Mouse (Mus musculus): Measurements from ENCODE around the gene Sds. TPM values are rescaled to one million over a fixed set of nuclear protein-coding genes. Genes with fewer than 3 reads are reported as not detected.
"Not testable (repeated sequence)": the region's sequence is repeated elsewhere in the genome, so short reads cannot be mapped to it uniquely, and the experiment has no call there.

The Sds gene
- total RNA-seq, 2 experiments from 2014 or later, result not detected

DNA sequence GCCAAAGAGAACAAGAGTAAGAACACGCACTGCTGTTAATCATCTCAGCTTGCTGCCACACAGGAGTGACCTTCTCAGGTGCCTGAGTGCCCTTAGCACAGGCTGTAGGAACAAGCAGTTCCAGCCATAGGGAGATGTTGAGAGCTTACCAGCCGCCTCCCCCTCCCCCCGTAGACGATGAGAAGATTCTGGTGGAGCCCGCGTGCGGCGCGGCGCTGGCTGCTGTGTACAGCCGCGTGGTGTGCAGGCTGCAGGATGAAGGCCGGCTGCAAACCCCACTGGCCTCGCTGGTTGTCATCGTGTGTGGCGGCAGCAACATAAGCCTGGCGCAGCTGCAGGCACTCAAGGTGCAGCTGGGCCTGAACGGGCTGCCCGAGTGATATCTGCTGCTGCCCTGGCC is 7.1 kb downstream of the Sds start:
- no peak for ATAC-seq (replicated peaks; ENCODE audit: poor library complexity, severe bottlenecking)

DNA sequence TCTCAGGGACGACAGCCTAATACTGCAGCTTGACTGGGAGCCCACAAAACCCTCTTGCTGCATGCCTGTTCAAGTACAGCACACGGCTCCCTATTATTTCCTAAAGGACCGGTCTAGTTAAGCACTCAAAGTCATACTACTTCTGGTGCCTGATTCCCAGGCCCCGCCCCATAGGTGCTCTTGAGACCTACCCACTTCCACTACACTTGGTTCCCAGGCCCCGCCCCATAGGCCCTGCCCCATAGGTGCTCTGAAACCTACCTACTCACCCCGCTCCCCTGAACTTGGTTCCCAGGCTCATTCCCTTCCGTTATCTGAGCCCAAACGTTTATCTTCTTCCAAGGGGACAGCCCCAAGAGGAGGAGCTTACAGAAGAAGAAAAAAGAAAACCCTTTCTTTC is 11.5 kb downstream of the Sds start:
- no peak for ATAC-seq (replicated peaks; ENCODE audit: poor library complexity, severe bottlenecking)

DNA sequence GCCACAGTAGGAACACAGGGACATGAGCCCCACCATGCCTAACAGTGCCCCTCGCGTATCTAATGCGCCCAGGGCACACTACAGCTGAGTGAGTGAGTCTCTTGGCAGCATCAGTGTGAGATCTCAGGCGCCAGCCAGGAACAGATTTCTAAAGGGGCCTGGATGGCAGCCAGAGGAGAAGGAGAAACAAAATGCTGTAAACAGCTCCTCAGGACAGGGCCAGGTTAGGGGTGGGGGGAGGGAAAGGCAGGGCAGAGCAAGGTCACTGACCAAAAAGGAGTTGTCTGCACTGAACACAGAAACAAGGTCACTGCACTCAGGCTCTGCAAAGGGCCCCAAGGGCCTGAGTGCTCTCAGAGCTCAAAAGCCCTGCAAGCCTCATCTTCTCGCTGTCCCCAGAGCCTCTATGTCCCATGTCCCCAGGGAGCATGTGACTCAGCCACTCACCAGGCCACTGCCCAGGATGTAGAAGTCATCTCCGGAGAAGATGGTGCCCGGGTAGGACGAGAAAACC is 14.4 kb downstream of the Sds start:
- ATAC-seq (replicated peaks; ENCODE audit: poor library complexity, severe bottlenecking), result no peak

DNA sequence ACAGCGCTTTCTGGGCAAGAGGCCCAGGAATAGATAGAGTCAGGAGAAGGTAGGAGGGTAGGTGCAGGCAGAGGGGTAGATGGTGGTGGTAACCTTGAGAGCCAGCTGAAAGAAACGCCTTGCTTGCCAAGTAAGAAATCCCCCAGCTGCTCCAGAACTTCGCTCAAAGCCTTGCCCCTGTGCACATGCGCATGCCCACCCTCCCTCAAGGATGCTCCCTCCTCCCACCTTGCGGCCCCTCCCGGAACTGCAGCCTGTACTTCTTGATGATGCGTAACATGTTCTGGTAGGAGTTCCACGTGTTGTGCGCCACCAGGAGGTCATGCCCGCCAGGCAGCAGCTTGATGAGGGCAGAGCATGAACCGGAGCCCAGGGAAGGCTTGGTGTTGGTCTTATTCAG is 16.1 kb downstream of the Sds start:
- ATAC-seq (replicated peaks; ENCODE audit: poor library complexity, severe bottlenecking), result no peak

DNA sequence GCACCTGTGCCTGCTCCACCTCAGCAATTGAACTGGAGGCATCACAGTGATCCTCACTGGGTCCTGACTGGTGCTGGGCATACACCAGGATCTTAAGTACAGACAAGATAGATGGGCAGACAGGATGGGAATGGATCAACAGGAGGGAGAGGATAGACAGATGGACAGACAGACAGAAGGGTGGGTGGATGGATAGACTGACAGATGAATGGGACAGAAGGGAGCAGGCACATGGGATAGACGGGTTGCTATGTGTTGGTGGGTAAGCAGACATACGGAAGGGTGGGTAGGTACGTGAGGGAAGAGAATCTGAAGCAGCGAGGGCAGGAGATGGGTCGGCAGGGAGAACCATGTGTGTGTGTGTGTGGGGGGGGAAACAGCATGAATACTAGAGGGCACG is 17.1 kb downstream of the Sds start:
- ATAC-seq (replicated peaks; ENCODE audit: poor library complexity, severe bottlenecking), result no peak

DNA sequence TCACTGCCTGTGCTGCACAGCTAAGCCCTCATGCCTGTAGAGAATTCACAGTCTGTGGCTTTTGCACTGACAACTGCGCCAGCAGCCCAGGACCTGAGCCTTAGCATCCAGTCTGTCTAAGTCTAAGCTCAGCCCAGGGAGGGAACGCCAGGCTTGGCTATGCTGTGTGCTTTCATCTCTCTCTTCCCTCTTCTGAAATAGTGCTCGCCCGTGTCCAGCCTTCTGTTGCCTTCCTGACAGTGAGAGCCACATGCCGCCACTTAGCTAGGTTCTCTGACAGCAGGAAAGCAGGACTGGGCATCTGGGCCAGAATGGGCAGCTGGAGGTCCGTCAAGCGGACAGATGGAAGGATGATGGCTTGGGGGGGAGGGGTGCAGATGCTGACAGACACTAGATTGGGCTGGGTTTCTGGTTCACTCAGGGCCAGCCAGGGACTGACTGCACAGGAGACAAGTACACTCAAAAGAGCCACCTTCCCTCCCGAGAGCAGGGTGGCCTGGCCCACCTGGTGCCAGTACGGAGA is 17.6 kb downstream of the Sds start:
- ATAC-seq (replicated peaks; ENCODE audit: poor library complexity, severe bottlenecking), result no peak

DNA sequence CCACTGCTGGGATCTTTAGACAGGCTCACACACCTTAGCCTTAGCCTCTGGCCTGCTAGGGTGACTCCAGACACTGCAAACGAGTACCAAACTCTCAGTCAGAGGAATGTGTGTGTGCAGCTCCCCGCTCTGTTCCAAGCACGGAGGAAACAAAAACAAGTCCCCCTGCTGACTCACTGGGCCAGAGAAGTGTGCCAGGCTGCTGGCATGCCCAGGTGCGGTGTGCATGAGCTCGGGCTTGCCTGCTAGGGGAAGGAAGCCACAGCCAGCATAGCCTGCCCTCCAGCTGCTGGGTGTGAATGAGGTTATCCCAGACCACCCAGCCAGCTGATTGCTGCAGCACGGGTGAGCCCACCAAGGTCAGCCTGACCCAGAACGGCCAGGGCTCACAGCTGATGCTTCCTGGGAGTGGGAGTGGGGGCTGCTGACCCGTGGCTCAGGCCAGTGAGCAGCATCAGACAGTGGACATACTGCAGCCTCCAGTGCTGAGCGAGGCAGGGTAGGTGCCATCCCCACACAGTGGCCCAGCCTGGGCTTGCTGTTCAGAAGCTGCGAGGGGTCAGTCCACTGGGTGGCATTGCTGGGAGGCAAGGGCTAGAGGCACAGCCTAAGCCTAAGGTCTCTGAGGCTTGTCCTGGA is 18.9 kb downstream of the Sds start:
- ATAC-seq (replicated peaks; ENCODE audit: poor library complexity, severe bottlenecking), result no peak

DNA sequence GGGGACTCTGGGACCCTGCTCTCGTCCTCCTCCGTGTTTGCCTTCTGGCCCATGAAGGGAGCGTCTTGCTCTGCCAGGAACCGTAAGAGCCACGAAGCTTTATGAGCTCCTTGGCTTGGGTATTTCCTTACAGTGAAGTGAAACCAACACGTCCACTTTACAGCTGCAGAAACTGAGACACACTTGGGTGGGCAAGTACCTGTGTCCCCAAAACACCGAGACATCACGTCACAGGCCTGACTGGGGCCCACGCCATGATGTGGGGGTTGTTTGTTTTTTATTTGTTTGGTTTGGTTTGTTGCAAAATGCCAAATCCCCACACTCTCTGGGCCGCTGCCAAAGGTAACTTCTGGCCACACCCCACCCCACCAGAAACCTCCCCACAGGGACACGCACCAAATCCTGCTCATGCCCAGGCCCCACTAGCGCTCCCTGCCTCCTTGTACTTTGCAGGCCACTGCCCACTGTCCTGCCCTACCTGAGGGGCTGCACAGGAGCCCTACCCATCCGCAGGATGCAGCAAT is 19.4 kb downstream of the Sds start:
- no peak for ATAC-seq (replicated peaks; ENCODE audit: poor library complexity, severe bottlenecking)

DNA sequence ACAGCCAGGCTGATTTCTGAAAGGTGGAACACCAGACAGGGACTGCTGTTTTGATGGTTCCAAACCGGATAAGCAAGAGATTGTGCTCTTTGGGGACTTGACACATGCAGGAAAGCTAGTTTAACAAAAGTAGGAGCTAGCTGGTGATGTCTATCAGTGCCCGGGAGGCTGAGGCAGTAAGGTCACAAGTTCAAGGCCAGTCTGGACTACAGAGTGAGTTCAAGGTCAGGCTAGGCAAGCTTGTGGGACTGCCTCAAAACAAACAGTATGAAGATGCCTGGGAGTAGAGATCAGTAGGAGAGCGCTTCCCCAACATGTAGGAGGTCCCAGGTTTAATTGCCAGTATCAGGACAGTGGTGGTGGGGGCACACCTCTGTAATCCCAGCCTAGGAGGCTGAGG is 20.7 kb downstream of the Sds start:
- ATAC-seq (replicated peaks; ENCODE audit: poor library complexity, severe bottlenecking), result no peak

DNA sequence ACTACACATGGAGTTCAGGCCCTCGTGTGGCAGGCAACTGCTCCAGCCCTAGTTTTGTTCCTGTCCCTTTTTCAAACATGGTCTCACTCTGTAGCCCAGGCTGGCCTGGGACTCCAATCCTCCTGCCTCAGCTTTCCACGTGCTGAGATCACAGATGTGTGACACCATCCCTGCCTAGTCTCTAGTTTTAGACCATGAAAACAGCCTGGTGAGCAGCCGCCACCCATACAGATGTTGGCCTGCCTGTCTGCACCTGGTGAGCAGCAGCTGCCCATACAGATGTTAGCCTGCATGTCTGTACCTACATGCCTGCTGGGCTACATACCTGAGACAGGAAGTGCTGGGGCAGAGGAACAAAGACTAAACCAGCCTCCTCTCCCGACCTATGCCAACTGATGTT is 22.9 kb downstream of the Sds start:
- ATAC-seq (replicated peaks; ENCODE audit: poor library complexity, severe bottlenecking), result no peak

DNA sequence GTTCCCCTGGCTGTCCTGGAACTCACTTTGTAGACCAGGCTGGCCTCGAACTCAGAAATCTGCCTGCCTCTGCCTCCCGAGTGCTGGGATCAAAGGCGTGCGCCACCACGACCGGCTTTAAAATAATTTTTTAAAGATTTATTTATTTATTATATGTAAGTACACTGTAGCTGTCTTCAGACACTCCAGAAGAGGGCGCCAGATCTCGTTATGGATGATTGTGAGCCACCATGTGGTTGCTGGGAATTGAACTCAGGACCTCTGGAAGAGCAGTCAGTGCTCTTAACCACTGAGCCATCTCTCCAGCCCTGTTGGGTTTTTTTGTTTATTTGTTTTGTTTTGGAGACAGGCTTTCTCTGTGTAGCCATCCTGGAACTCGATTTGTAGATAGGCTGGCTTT is 24.3 kb downstream of the Sds start:
- not testable (repeated sequence) for ATAC-seq (replicated peaks; ENCODE audit: poor library complexity, severe bottlenecking)

DNA sequence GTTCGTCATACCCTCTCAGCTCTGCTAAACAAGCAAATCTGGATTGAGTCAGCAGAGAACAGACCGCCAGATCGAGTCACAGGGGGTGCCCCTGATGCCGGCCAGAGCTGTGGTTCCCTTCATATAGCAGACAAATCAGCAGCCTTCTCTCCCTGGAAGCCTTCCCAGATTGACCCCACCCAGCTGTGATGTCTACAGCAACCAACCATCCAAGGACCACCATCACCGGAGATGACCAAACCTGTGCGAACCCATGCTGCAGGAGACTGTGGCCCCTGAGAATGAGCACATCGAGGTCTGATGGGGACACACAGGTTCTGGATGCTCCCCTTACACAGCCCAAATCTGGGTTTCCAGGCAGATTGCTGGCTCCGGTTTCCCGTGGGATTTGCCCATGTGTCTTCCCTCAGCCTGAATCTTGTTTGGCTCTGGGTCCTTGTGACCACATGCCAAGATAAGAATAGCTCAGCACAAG is 25.9 kb downstream of the Sds start:
- ATAC-seq (replicated peaks; ENCODE audit: poor library complexity, severe bottlenecking), result no peak

DNA sequence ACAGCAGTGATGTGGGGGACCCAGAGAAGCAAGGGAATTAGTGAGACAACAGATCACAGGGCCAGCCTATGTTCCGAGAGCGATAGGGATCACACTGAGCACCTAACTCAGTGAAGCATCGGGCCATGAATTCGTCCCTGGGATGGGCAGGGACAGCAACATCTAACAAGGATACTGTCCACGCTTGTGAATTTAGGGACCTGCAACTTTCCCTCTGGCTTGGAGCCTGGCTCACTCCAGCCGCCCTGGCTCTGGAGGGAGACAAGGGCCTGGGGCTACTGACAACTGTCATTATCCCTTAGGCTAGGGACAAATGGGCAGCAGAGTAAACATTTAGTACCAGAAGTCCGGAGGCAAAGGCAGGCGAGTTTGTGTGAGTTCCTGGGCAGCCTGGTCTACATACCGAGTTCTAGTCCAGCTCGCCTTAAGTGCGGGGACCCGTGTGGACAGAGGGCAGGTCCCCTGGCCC is 26.4 kb downstream of the Sds start:
- no peak for ATAC-seq (replicated peaks; ENCODE audit: poor library complexity, severe bottlenecking)

DNA sequence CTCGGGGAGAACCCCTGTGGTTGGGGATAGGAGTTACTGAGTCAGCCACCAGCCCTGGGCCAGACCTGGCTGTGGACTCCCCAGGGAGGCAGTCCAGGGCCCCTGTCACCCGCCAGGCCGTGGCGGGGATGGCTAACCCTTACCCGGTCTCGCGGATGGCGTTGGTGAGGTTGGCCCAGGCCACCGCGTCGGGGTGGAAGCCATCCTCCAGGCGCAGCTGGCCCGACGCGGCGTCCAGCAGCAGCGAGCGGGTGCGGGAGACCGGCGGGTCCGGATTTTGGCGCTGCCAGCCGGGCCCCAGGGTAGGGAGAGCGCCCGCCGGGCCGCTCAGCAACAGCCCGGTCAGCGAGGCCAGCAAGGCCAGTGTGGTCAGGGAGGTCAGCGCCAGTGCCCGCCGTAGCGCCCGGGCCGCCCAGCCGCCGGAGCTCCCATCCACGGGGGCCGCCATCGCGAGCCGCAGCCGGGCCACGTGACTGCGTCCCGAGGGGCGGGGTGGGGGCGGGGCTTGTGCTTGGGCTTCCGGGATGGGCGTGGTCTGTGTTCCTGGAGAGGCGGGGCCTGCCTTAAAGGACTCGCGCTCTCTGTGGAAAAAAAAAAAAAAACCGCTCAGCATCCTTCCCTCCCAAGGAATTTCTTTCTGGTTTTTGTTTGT is 26.9 kb downstream of the Sds start, which contains the start of gene Plbd2:
TSS of gene Plbd2 (minus strand) at position 482 of the 652 bp plus-strand sequence.
- ATAC-seq (replicated peaks; ENCODE audit: poor library complexity, severe bottlenecking), result peak; percentile 61

DNA sequence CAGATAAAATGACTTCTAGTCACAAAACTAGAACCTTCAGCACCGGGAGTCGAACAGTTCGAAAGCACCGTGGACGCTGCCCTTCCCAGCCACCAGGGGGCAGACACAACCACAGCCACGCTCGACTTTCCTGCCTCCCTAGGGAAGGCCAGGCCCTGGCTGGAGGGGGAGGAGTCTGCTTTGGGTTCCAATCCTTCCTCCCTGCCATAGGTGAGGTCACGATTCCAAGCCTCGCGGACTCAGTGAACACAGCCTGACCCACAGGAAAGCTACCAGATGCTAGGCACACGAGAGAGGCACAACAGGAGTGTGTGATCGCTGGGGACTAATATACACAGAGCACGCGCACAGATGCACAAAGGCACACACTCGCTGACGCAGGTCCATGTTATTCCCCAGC is 29.0 kb downstream of the Sds start:
- ATAC-seq (replicated peaks; ENCODE audit: poor library complexity, severe bottlenecking), result peak; percentile 77

DNA sequence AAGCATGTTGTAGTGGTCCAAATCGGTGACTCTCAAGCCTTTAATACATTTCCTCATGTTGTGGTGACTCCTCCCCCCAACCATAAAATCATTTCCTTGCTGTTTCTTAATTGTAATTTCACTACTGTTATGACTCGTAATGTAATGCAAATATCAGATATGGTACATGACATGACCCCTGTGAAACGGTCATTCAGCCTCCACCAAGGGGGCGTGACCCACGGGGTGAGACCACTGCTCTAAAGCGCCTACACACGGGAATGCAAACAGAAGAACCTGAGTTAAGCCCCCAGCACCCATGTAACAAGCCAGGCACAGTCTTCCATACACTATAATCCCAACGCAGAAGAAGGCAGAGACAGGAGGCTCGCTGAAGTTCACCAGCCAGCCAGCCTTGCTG is 29.5 kb downstream of the Sds start:
- ATAC-seq (replicated peaks; ENCODE audit: poor library complexity, severe bottlenecking), result no peak; the same call in 1 of the 2 replicates

DNA sequence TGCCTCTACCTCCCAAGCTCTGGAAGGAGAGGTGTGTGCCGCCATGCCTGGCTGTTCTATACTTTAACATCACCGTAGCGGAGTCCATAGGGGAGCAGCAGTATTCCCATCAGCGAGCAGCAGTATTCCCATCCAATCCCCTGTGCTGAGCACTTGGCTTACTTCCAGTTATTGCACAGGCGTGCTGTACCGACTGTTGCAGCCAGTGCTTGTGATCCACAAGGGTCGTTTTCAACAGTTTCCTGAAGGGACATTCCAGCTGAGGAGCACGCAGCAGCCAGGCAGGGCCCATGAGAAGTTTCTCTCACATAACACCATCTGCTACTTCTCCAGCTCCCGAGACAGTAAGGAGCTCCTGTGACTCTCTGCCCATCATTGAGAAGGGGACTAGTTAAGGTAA is 30.2 kb downstream of the Sds start:
- ATAC-seq (replicated peaks; ENCODE audit: poor library complexity, severe bottlenecking), result no peak

DNA sequence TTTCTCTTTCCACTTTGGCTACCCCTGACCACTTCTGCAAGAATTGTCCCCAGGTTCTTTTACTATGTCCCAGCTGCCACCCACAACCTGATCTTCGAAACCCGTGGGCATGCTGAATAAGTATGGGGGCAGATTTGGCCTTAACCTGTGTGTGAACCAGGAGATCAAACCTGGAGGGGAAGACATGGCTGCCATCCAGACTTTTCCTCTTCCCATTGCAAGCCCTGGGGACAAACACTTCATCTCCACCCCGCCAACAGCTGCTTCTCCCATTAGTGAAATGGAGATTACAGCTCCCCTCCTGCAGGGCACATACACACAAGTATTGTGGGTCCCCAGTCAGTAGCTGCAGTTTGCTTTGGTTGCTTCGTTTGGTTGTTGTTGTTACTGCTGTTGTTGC is 31.0 kb downstream of the Sds start:
- ATAC-seq (replicated peaks; ENCODE audit: poor library complexity, severe bottlenecking), result no peak

DNA sequence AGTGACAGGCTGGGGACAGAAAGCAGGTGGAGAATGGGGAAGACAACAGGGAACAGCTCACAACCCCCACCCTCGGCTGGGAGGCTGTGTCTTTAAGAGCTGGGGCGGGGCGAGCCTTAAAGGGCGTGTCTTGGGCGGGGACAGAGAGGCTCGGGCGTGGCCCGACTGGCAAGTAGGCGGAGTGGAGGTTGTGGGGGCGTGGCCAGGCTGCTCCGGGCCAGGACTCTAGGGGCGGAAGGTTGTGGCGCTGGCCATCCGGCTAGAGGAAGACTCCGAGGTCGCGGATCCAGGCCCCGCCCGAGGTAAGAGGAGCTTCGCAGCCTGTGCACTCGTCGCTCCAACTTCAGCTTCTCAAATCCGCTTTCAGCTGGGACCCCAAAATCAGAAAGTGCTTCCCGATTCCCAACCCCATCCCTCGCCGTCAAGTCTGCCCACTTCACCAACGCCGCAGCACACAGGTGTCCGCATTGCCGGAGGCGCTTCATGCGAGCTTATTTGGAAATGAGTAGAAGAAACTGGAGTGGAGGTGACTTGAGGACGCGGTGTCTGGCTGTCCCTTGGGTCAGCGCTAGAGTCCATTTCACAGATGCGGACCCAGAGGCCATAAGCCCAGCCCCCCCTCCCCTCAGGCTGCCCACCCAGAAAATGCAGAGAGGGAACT is 34.8 kb downstream of the Sds start, which contains the start of gene Slc8b1:
TSS of gene Slc8b1 (plus strand) at position 187 of the 661 bp plus-strand sequence.
- ATAC-seq (replicated peaks; ENCODE audit: poor library complexity, severe bottlenecking), result peak; percentile 85

DNA sequence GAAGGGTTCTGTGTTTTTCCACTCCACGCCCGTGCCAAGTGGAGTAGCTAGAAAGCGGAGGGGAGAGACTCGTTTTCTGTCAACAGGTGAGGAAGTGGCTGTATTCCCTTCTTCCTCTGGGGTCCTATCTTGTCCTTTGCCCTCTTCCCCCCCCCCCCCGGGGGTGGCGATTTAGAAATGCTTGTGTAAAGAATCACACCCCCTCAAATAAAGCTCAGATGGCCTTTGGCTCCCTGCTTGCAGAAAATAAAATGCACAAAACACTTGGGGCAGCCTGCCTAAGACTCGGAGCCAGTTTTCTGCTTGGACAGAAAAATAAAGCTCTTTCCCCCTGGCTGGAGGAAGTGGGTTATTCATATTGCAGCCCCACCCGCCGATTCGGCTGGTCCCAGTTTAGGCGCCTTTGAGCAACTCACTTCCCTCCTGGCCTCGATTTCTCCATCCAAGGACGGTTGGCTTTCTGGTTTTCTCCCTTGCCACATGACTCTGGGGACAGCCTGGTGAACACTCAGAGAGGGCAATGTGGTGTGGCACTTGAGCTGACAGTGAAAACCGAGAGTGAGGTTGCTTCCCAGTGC is 35.4 kb downstream of the Sds start:
- ATAC-seq (replicated peaks; ENCODE audit: poor library complexity, severe bottlenecking), result peak; percentile 55
